In the genomic region with DNA sequence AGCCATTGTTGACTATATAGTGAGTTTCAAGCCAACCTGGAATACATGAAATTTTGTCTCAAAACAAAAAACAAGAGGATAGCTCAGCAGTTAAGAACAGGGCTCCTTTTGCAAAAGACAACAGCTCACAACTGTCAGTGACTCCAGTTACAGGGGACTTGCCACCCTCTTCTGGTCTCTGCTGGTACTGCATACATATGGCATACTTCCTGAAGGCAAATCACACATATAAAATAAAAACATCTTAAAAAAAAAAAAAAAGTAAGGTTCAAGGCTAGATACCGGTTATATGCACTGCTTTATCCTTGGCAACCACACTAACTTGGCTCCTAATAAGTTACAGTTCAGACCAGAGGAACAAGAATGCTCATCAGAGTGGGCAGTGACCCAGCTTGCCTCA, we compare ENCODE assay signal across 8 mouse cellular contexts. TPM values are rescaled to one million over a fixed set of nuclear protein-coding genes. Genes with fewer than 3 reads are reported as not detected.
A peak's percentile ranks its signal among the peaks of the same experiment; 100 is the strongest.
DNase-seq lines count a peak whose midpoint lies in the region; ATAC-seq lines count a peak whose summit lies in the region.

No protein-coding gene starts in this region.

- H3K36me3 ChIP-seq in hindbrain, embryonic 16.5 days (ENCODE audit: control insufficient read depth, insufficient read depth, low read length), result no peaks in the 10 kb centered on the region

- 4% methylated on average over 1 of the region's 1 CpGs for WGBS in hindbrain, embryonic 16.5 days

- peak overlapping the region; percentile 70; the same call in 1 of the 2 replicates for H3K9ac ChIP-seq in hindbrain, embryonic 16.5 days (ENCODE audit: low read depth, low read length)

- H3K4me2 ChIP-seq in hindbrain, embryonic 16.5 days (ENCODE audit: low read length), result peak overlapping the region; percentile 61

- peak overlapping the region; percentile 84; the same call in 1 of the 2 replicates for H3K27ac ChIP-seq in hindbrain, embryonic 16.5 days (ENCODE audit: low read depth, low read length)

- H3K9me3 ChIP-seq in hindbrain, embryonic 16.5 days (ENCODE audit: control insufficient read depth, low read length), result no peaks in the 10 kb centered on the region

- ATAC-seq in activated CD4-positive, CD25-positive, alpha-beta regulatory T cell, adult 4 months, result peak; percentile 50
- no peak for ATAC-seq in hindbrain, embryonic 16.5 days
- no peak for ATAC-seq in monocyte, adult 5-6 weeks (replicated peaks; ENCODE audit: insufficient number of reproducible peaks, low FRiP score, low TSS enrichment, poor library complexity, severe bottlenecking)

- peak; percentile 69 to 88 for DNase-seq in cerebellum, postnatal 25 days
- DNase-seq in frontal cortex, postnatal 25 days (ENCODE audit: low spot score in 2 of 2), result peak; percentile 50 to 70
- DNase-seq in left cerebral cortex, adult 11 months (ENCODE audit: low spot score), result peak; percentile 53
- DNase-seq in lung, postnatal 4 days, result peak; percentile 30 to 85
- DNase-seq in right cerebral cortex, adult 18-20 months, result peak; percentile 72

- H3K4me3 ChIP-seq in hindbrain, embryonic 16.5 days (ENCODE audit: low read length), result peak overlapping the region; percentile 58

- H3K4me1 ChIP-seq in hindbrain, embryonic 16.5 days (ENCODE audit: control insufficient read depth, insufficient read depth, low read depth, low read length), result peaks cover 10% of the 10 kb centered on the region

- no peaks in the 10 kb centered on the region for H3K27me3 ChIP-seq in hindbrain, embryonic 16.5 days (replicated peaks; ENCODE audit: control insufficient read depth, insufficient read depth, low read length)

RNA-seq across cellular contexts. Expression of a gene that starts 3.6 kb away (rescaled TPM):
- 1 to 10 TPM; 4.1 to 4.6 TPM for polyA plus RNA-seq in activated CD4-positive, CD25-positive, alpha-beta regulatory T cell, adult 4 months (2017; shearing (Covaris generic))
- 14.0 and 14.5 TPM in 2 replicates for polyA plus RNA-seq in hindbrain, embryonic 16.5 days (2015; fragmentation: Nextera tagmentation; extraction: Ambion mirVana)
- total RNA-seq in monocyte, adult 5-6 weeks (2017), result 1.3 to 5.0 TPM (median 2.3 TPM) in 3 replicates

RNA-seq across cellular contexts. Expression of a gene that starts 30.2 kb away (rescaled TPM):
- not detected for polyA plus RNA-seq in activated CD4-positive, CD25-positive, alpha-beta regulatory T cell, adult 4 months (2017; shearing (Covaris generic))
- not detected in 2 replicates for polyA plus RNA-seq in hindbrain, embryonic 16.5 days (2015; fragmentation: Nextera tagmentation; extraction: Ambion mirVana)
- total RNA-seq in monocyte, adult 5-6 weeks (2017), result not detected in 3 replicates

RNA-seq across cellular contexts. Expression of a gene that starts 48.3 kb away (rescaled TPM):
- polyA plus RNA-seq in activated CD4-positive, CD25-positive, alpha-beta regulatory T cell, adult 4 months (2017; shearing (Covaris generic)), result 1 to 10 TPM in 1 of 2 experiments, not detected in 1; 1.1 TPM
- 14.7 and 14.8 TPM in 2 replicates for polyA plus RNA-seq in hindbrain, embryonic 16.5 days (2015; fragmentation: Nextera tagmentation; extraction: Ambion mirVana)
- total RNA-seq in monocyte, adult 5-6 weeks (2017), result 1.3 to 1.9 TPM in 2 of 3 replicates, not detected in the other
